Mouse (Mus musculus): Measurements from ENCODE around the gene Cfd.

Gene Cfd

DNA sequence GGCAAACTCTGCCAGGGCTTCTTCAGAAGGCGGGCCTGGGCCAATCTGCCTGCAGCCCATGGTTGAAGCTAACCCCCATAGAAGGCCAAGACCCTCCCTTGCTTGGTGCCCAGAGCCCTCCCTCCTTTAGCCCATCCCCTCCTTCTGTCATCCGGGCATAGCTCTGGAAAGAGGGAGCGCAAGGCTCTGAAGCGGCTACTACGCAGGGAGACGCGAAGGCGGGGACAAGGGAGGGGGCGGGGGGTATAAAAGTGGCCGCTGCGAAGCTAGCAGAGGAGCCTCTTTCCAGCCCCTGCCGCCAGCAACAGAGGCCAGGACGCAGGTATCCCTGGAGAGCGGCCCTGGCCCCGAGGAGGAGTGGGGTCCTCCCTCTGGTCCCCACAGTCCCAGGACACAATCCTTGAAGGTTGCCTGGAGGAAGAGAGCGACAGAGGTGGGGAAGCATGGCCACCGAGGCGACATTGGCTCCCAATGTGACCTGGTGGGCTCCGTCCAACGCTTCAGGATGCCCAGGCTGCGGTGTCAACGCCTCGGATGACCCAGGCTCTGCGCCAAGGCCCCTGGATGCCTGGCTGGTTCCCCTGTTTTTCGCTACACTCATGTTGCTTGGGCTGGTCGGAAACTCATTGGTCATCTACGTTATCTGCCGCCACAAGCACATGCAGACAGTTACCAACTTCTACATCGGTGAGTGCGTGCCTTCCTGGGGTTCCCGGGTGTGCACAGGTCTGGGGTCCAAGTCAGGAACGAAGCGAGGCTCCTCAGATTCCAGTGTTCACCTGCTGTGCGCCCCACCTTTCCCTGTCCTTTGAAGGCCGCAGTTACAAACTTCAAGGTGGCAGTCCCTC, 27.8 kb downstream of the Cfd start:
- no peak for DNase-seq (ENCODE audit: low spot score)

DNA sequence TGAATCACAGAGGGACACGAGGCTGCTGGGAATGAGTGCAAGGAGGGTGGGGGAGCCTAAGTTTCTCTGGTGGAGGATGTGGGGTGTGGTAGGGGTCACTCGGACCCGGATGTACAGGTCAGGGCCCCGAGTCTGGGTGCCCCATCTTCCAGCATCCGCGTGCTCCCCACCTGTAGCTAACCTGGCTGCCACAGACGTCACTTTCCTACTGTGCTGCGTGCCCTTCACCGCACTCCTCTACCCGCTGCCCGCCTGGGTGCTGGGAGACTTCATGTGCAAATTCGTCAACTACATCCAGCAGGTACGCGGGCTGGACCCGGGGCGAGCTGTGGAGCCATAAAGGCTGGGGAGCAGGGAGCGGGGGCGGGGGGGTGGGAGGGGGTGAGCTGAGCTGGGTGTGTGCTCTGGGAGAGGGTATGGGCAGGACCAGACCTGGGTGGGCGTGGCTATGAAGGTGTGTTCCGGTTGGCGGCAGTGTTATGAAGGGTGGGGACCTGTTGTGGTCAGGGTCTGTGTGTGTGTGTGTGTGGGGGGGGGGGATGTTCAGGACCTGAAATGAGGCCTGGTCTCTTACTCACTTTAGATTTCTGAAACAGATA, 28.7 kb downstream of the Cfd start:
- DNase-seq (ENCODE audit: low spot score): no peak

DNA sequence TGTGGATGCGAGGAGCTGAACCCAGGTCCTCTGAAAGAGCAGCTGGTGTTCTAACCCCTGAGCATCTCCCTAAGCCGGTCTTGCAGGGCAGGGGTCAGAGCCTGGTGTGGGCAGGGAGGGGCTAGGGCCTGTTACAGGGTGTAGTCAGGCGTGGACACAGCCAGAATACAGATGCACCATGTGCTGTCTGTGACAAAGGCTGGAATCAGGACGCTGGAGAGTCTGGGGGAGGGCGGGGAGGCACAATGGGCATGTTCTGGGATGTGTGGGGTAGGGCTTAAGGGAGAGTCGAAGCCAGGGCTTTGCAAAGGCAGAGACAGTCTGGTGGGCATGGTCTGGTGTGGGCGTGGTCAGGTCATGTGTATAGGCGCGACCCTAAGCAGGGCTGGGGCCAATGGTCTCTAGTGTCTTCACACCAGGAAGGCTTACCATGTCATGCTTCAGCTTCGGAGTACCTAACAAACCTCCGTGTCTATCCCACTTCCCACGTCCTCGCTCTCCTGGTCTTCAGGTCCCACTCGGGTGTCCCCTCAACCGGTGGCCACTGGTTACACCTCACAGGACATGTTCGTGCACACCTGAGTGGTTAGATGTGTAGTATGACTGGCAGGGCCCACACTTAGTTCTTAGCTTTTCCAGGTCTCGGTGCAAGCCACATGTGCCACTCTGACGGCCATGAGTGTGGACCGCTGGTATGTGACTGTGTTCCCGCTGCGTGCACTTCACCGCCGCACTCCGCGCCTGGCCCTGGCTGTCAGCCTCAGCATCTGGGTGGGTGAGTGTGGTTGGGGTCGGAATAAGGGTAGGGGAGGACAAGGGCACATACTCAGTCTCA, 29.6 kb downstream of the Cfd start:
- DNase-seq (ENCODE audit: low spot score): no peak

DNA sequence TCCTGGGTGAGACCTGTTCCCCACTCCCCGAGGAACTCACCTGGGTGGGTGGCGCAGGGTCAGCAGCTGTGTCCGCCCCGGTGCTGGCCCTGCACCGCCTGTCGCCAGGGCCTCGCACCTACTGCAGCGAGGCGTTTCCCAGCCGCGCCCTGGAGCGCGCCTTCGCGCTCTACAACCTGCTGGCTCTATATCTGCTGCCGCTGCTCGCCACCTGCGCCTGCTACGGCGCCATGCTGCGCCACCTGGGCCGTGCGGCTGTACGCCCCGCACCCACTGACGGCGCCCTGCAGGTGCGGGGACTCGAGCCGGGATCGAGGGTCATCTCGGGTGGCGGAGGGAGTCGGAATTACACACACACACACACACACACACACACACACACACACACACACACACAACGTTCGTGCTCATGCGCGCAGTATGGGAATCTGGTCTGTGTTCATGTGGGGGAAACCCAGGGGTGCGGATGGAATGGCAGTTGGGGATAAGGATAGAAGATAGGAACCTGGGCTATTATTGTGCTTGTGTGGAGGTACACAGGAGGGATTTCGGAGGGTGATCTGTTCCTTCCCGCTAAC, 30.4 kb downstream of the Cfd start, which contains the start of gene R3hdm4:
TSS of gene R3hdm4 (minus strand) at position 251 of the 578 bp plus-strand sequence.
- no peak for DNase-seq (ENCODE audit: low spot score)

DNA sequence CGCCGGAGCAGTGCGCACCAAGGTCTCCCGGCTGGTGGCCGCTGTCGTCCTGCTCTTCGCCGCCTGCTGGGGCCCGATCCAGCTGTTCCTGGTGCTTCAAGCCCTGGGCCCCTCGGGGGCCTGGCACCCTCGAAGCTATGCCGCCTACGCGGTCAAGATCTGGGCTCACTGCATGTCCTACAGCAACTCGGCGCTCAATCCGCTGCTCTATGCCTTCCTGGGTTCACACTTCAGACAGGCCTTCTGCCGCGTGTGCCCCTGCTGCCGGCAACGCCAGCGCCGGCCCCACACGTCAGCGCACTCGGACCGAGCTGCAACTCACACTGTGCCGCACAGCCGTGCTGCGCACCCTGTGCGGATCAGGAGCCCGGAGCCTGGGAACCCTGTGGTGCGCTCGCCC, 30.9 kb downstream of the Cfd start:
- no peak for DNase-seq (ENCODE audit: low spot score)

DNA sequence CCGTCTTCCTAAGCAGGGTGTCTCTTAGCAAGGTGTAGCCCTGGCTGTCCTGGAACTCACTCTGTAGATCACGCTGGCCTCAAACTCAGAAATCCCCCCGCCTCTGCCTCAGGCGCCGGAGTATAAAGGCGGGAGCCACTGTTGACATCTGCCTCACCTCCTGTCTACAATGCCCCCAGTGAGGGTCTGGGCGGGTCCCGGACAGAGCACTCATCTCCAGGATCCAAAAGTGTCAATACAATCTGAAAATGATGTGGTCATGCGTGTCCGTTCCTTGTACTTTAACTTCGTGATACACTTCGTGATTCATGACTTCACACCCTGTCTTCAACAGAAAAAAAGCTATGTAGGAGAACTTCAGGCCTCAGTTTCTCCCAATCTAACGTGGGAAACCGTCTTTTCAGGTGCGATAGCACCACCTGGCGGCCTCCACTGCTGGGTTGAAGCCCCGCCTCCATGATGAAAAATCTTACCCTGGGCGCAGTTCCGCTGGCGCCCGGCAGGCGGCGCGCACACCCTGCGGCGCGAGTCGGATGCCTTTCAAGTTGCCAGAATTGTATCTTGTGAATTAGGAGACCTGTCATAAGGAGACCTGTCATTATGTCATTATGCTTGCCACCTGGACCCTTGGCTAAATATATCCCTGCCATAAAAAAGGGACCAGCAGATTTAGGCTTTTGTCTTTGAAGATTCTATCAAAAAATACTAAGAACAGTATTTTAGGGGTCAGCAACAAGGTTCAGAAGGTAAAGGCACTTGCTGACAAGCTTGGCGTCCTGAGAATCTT, 34.5 kb downstream of the Cfd start:
- peak; percentile 91 for DNase-seq (ENCODE audit: low spot score)

DNA sequence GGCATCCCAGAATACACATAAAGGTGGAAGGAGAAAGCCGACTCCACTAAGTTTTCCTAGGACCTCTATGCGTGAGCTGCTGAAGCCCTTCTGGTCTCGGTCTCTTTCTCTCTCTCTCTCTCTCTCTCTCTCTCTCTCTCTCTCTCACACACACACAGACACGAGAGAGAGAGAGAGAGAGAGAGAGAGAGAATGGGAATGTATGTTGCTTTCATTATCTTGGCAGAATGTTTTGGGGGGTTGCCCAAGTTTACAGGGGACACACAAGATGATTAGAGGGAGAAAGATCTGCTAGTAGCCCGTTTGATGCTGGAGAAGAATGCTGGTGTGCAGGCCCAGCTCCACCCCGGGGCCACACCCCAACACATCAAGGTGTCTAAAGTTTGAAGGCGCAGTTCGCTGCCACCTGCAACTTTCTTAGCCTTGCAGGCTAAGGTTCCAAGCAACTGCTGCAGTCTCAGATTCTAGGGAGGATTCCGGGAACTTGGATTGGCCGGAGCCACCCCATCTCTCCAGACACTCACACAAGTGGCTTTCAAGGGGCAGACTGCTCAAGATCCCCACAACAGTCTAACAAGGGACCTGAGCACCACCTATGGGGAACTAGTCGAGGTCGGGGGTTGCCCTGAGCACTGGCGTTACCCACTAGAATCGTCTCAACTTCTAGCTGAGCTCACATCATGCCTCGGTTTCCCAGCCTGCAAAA, 35.3 kb downstream of the Cfd start:
- no peak for DNase-seq (ENCODE audit: low spot score)

DNA sequence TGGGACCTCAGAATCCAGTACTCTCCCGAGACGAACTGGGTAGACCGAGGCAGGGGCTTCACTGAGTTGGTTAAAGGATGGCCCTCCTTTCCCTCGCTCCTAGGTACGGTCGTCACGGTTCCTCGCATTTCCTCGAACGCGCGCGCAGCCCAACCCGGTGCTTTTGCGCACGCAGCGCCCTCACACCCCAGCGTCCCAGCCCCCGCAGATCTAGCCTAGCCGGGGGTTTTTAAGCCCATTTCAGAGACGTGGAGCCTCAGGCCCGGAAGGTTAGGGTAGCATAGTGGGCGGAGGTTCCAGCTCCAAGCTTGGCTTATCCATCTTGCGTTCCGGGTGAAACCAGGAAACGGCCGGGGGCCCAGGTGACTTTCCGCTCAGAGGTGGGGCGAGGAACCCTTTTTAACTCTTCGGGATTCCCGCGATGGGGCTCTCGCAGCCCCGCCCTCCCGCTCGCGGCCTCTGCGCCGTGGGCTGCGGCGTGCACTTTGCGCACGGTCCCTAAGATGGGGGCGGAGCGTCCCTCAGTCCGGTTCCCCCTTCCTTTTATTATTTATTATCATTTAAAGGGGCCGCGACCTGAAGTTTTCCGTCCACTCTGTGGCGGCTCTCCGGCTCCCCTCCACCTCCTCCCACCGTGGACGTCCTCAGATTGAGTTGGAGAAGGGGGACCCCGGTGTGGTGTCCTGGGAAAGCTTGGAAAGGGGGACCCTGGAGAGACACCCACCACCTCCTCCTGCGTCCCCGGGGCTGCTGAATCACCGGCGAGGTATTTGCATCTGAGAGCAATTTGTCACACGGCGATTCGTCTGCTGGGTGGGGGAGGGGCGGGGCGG, 36.1 kb downstream of the Cfd start, which contains the start of gene Arid3a:
TSS of gene Arid3a (plus strand) at position 553 of the 833 bp plus-strand sequence.
- DNase-seq (ENCODE audit: low spot score): peak; percentile 93

DNA sequence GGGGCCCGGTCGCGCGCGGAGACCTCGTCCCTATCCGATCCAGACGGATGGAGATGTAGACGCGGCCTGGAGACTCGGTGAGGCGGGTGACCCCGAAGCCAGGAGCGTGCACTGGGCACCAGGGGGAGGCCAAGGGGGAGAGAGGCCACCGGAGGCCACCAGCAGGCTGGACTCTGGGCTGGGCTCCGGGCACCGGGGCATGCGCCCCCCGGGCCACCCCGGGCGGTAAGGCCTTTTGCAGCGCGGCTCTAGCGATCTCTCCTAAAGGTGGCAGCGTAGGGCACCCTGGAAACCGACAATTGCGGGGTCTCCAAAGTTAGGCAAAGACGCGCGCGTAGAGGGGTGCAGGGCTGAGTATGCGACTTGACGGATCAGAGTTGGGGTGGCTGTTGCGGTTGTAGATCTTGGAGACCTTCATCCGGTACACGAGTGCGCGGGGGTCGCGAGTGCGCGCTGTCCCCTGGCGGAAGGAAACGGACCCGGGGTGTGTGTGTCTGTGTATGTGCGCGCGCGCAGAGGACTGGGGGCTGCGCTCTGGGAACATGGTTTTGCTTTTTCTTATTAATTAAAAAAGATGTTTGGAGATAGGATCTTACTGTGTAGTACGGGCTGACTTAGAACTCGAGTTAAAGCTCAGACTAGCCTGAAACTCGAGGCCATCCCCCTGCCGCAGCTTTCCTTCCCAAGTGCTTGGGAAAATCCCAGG, 36.8 kb downstream of the Cfd start:
- peak; percentile 77 for DNase-seq (ENCODE audit: low spot score)

DNA sequence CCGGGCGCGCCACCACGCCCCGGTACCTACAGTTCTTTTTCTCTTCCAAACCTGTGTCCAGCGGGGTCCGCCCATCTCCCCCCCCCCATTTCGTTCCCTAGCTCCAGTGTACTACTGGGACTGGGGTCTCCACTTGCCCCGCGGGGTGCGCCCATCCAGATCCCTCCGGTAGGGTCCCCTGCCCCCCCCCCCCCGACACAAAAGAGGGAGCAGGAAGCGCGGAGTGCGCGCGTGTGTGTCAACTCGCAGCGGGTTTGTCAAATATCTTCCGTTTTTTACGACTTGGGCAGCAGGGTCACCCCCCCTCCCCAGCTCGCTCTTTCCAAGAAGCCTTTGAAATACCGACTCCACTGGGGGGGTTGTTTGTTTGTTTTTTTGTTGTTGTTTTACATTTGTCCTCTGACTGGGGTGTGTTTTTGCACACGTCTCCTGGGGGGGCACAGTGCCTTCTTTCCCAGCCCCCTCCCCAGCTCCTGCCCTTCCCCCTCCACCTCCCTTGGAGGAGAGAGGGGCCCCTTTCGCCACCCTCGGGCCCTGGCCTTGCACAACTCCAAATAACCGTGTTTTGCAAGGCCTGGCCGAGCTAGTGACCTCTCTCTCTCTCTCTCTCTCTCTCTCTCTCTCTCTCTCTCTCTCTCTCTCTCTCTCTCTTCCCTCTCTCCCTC, 37.5 kb downstream of the Cfd start:
- DNase-seq (ENCODE audit: low spot score): peak; percentile 66

DNA sequence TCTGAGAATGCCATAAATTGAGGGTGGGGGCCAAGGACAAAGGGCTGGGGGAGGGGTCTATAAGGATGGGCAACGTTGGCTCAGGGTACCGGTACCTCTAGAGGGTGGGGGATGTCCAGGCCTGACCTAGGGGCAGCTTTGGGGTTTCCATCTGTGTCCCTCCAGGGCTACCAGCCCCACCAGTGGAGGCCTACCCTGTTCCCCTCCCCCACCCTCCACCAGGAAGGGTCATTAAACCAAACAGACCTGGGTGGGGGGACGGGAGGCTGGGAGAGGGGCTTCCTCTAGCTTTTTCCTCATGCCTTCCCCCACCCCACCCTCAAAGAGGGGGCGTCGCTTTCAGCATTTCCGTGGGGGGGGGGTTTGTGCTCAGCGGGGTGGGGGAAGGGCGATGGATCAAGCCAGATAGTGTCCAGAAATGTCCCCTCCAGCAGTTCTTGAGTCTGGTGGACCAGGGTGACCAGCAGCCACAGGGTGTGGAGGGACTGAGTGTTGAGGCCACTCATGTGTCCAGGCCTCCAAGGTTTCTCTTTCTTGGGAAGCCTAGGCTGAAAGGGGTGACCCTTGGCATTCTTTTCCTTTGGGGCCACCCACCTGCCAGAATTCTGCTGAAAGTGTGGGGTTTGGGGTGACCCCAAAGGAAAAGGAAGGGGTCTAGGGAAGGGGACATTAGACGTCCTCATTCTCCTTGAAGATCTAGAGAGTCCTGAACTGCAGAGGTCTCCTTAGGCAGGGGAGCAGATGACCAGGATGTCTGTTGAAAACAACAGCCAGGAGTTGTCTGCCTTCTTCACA, 38.5 kb downstream of the Cfd start:
- peak; percentile 47 for DNase-seq (ENCODE audit: low spot score)

DNA sequence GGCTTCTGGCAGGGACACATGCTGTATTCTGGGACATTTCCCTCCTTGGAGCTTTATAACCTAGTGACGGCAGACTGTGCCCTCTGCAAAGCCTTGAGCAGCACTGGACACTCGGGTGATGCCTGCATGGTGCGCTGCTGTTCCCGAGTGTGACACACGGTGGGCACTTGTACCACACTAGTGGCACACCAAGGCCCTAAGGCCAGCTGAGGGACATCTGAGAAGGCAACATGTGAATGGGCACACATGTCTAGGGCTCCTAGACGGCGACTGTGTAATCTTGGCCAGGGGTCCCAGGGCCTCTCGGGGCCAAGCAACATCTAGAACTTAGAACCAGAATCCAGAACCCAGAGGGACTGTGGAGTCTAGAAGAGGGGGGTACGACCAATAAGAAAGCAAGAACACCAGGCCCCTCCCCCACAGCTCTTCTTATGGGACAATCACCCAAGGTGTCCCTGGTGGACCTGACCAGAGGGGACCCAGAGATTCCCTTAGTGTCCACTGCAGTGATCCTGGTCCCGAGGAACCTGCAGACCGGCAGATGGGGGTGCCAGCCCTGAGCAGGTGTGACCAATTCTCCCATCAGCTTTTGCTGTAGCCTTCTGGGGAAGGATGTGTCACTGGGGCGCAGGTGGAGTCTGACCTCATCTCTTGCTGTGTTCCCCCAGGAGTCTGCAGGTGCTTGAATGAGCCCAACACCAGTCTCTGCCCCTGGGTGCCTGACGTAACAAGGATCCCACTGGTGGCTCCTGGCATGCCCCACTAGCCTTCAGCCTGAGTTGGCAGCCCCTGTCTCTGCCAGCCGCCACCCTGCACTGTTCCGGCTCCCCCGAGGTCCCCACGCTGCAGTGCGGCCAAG, 39.5 kb downstream of the Cfd start:
- DNase-seq (ENCODE audit: low spot score): no peak

DNA sequence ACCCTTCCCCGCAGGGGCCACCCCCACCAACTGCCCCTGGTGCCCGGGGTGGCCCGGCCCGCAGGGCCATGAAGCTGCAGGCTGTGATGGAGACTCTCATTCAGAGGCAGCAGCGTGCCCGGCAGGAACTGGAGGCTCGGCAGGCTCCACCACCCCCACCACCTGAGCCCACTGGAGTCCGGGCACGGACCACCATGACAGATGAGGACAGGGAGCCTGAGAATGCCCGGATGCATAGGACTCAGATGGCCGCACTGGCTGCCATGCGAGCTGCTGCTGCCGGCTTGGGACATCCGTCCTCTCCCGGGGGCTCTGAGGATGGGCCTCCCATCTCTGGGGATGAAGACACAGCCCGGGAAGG, 40.2 kb downstream of the Cfd start:
- no peak for DNase-seq (ENCODE audit: low spot score)

DNA sequence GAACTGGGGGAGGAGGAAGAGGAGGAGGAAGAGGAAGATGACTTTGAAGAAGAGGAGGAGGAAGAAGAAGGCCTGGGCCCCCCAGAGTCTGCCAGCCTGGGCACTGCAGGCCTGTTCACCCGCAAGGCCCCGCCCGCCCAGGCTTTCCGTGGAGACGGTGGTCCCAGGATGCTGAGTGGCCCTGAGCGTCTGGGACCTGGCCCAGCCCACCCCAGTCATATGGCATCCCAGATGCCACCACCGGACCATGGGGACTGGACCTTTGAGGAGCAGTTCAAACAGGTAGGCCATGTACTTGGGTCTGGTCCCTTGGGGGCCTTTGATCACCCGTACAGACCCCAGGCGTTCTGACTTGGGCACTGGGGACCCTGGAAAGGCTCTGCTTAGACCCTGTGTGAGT, 41.1 kb downstream of the Cfd start:
- no peak for DNase-seq (ENCODE audit: low spot score)

DNA sequence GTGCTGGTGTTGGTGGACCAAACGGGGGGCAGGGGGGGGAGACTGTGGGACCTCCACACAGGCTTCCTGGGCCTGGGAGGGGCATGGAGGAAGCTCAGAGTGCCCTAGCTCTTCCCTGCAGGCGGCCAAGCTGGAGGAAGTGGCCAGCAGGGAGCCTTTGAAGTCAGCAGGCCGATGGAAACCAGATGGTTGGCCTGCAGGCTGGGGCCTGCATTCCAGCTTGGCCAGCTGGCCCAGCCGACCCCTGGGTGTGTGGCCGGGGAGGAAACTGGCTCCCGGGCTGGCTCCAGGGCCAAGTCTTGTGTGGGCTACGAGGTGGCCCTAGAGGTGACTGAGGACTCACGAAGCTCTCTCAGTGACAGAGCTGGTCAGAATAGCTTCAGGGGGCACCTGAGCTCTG, 42.1 kb downstream of the Cfd start:
- peak; percentile 80 for DNase-seq (ENCODE audit: low spot score)

DNA sequence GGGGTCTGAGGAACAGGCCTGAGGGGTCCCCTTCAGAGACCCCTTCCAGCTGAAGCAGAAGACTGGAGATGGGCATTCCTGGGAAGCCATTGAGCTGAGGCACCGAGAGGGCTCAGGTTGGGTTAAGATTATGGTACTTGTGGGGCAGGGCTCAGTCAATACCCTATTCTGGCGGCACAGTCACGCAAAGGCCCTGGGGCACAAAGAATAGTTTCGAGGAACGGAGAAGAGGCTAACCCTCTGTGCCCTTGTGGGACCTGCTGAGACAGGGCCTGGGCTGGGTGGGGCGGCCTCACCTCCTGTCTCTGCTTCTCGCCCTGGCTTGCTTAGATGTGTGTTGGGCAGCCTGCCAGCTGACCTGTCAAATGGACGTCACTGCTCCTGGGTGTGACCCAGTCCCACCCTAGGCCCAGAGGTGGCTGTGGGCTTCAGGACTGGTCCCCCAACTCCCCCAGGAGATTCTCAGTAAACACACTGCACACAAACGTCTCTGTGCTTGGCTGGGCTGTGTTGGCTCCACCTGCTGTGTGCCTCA, 42.6 kb downstream of the Cfd start:
- no peak for DNase-seq (ENCODE audit: low spot score)

DNA sequence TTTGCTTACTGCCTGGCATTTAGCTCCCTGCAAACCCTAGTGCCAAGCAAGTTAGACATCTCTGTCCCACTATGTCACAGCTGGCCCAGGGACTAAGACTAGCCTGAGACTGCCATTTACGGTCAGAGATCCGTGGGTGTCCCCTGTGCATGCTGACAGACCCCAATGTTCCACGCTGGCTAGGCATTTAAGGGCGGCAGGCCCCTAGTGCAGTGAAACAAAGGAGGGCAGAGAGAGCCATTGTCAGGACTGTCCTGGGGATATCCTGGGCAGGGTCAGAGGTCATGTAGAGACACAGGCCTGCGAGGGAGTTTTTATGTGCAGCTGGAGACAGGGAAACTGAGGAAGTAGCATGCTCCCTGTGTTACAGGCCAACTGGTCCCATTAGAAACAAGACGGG, 43.2 kb downstream of the Cfd start:
- no peak for DNase-seq (ENCODE audit: low spot score)

All from embryo, embryonic 10.5 days (tissue).